In genomic region chr2:25167481-25167880, GRCm38 (mm10) we compare ENCODE assay signal across 9 mouse cellular contexts. TPM values are rescaled to one million over a fixed set of nuclear protein-coding genes. Genes with fewer than 3 reads are reported as not detected.
DNase-seq lines count a peak whose midpoint lies in the region; ATAC-seq and TF ChIP-seq lines count a peak whose summit lies in the region.
"Had no signal": no experiment of that assay in that cellular context is flagged by ENCODE, and none has a peak within 500 bp of the region (broad histone marks: within the 10 kb centered on the region; RNA-seq: fewer than 3 reads in every experiment).

No protein-coding gene starts in this region.

- H3K27ac ChIP-seq in layer of hippocampus, adult 2 months, result peak overlapping the region; percentile 83
- H3K27ac ChIP-seq in embryonic facial prominence, embryonic 11.5 days (replicated peaks; ENCODE audit: low read depth, low read length), result peak overlapping the region; percentile 17
- peak overlapping the region; percentile 76 for H3K27ac ChIP-seq in hindbrain, embryonic 16.5 days (ENCODE audit: low read depth, low read length)
- H3K27ac ChIP-seq in midbrain, embryonic 16.5 days (ENCODE audit: low read length), result peak overlapping the region; percentile 71

- 29% methylated on average over 4 of the region's 4 CpGs for WGBS in embryonic facial prominence, embryonic 11.5 days
- 11% methylated on average over 4 of the region's 4 CpGs for WGBS in hindbrain, embryonic 16.5 days
- 9% methylated on average over 4 of the region's 4 CpGs for WGBS in midbrain, embryonic 16.5 days

- peak; percentile 6; the same call in 1 of the 2 replicates for ATAC-seq in embryonic facial prominence, embryonic 11.5 days (replicated peaks; ENCODE audit: insufficient number of reproducible peaks, low FRiP score, low TSS enrichment, low read depth)
- peak; percentile 41; the same call in 1 of the 2 replicates for ATAC-seq in hindbrain, embryonic 16.5 days
- peak; percentile 52 for ATAC-seq in midbrain, embryonic 16.5 days

- H3K36me3 ChIP-seq in embryonic facial prominence, embryonic 11.5 days (replicated peaks; ENCODE audit: control insufficient read depth, insufficient read depth, low read depth, low read length), result no peaks in the 10 kb centered on the region
- no peaks in the 10 kb centered on the region for H3K36me3 ChIP-seq in hindbrain, embryonic 16.5 days (ENCODE audit: control insufficient read depth, insufficient read depth, low read length)
- no peaks in the 10 kb centered on the region for H3K36me3 ChIP-seq in midbrain, embryonic 16.5 days (ENCODE audit: control insufficient read depth, insufficient read depth, low read length)

- H3K4me3 ChIP-seq in layer of hippocampus, adult 2 months, result peak overlapping the region; percentile 55
- peak overlapping the region; percentile 41 for H3K4me3 ChIP-seq in embryonic facial prominence, embryonic 11.5 days (ENCODE audit: low read depth, low read length)
- H3K4me3 ChIP-seq in hindbrain, embryonic 16.5 days (ENCODE audit: low read length), result peak overlapping the region; percentile 58
- H3K4me3 ChIP-seq in midbrain, embryonic 16.5 days (ENCODE audit: low read depth, low read length), result peak overlapping the region; percentile 62

- H3K4me1 ChIP-seq in embryonic facial prominence, embryonic 11.5 days (ENCODE audit: control insufficient read depth, insufficient read depth, low read length), result peaks cover 2% of the 10 kb centered on the region; the same call in 1 of the 2 replicates
- H3K4me1 ChIP-seq in hindbrain, embryonic 16.5 days (ENCODE audit: control insufficient read depth, insufficient read depth, low read depth, low read length), result peaks cover 19% of the 10 kb centered on the region
- H3K4me1 ChIP-seq in midbrain, embryonic 16.5 days (ENCODE audit: control insufficient read depth, insufficient read depth, low read length), result peaks cover 10% of the 10 kb centered on the region; the same call in 1 of the 2 replicates

- no peaks in the 10 kb centered on the region for H3K27me3 ChIP-seq in embryonic facial prominence, embryonic 11.5 days (ENCODE audit: control insufficient read depth, insufficient read depth, low read length)
- H3K27me3 ChIP-seq in hindbrain, embryonic 16.5 days (replicated peaks; ENCODE audit: control insufficient read depth, insufficient read depth, low read length), result no peaks in the 10 kb centered on the region
- H3K27me3 ChIP-seq in midbrain, embryonic 16.5 days (ENCODE audit: control insufficient read depth, insufficient read depth, low read depth, low read length), result no peaks in the 10 kb centered on the region

- peak overlapping the region; percentile 88 for H3K4me2 ChIP-seq in embryonic facial prominence, embryonic 11.5 days (ENCODE audit: low read depth, low read length)
- H3K4me2 ChIP-seq in hindbrain, embryonic 16.5 days (ENCODE audit: low read length), result peak overlapping the region; percentile 90
- H3K4me2 ChIP-seq in midbrain, embryonic 16.5 days (ENCODE audit: low read length), result peak overlapping the region; percentile 94

- H3K9ac ChIP-seq in embryonic facial prominence, embryonic 11.5 days (replicated peaks; ENCODE audit: low read length), result peak overlapping the region; percentile 61
- peak overlapping the region; percentile 77 for H3K9ac ChIP-seq in hindbrain, embryonic 16.5 days (ENCODE audit: low read depth, low read length)
- H3K9ac ChIP-seq in midbrain, embryonic 16.5 days (ENCODE audit: low read depth, low read length), result peak overlapping the region; percentile 77

- no peak for TF ChIP-seq CTCF in layer of hippocampus, adult 2 months (conservative IDR thresholded peaks at IDR 0.05)

- no peaks in the 10 kb centered on the region for H3K9me3 ChIP-seq in embryonic facial prominence, embryonic 11.5 days (replicated peaks; ENCODE audit: control insufficient read depth, low read length)
- H3K9me3 ChIP-seq in hindbrain, embryonic 16.5 days (ENCODE audit: control insufficient read depth, low read length), result no peaks in the 10 kb centered on the region
- H3K9me3 ChIP-seq in midbrain, embryonic 16.5 days (replicated peaks; ENCODE audit: control insufficient read depth, low read length, poor library complexity, severe bottlenecking), result no peaks in the 10 kb centered on the region

- no peak for DNase-seq in layer of hippocampus, adult 2 months (ENCODE audit: low spot score in 2 of 2)
- no peak for DNase-seq in layer of hippocampus, postnatal 36 days
- no peak for DNase-seq in embryonic facial prominence, embryonic 11.5 days (ENCODE audit: low spot score)
- no peak for DNase-seq in spleen, adult 12 weeks (ENCODE audit: low spot score)
- no peak for DNase-seq in lung, postnatal 14 days
- DNase-seq in adrenal gland, adult 8-10 months, result no peak

RNA-seq across cellular contexts. Expression of gene Nrarp, which starts 13.1 kb away (rescaled TPM):
- total RNA-seq in layer of hippocampus, adult 2 months (2021), result 10 to 100 TPM; 21.3 to 21.9 TPM
- 10 to 100 TPM; 21.3 to 21.5 TPM for total RNA-seq in layer of hippocampus, postnatal 36 days (2021)
- polyA plus RNA-seq in embryonic facial prominence, embryonic 11.5 days (2014; fragmentation: Nextera tagmentation; extraction: Ambion mirVana), result 16.8 and 17.0 TPM in 2 replicates
- polyA plus RNA-seq in hindbrain, embryonic 16.5 days (2015; fragmentation: Nextera tagmentation; extraction: Ambion mirVana), result 13.6 and 16.3 TPM in 2 replicates
- 13.1 and 15.0 TPM in 2 replicates for polyA plus RNA-seq in midbrain, embryonic 16.5 days (2015; fragmentation: Nextera tagmentation; extraction: Ambion mirVana)
- 1 to 10 TPM; 2.4 to 3.5 (median 2.7) TPM for total RNA-seq in adrenal gland, adult 8-10 months (2022)

RNA-seq across cellular contexts. Expression of gene Tor4a, which starts 29.2 kb away (rescaled TPM):
- 1 to 10 TPM; 2.2 to 3.0 TPM for total RNA-seq in layer of hippocampus, adult 2 months (2021)
- total RNA-seq in layer of hippocampus, postnatal 36 days (2021), result 1 to 10 TPM; 1.3 to 1.8 TPM
- polyA plus RNA-seq in embryonic facial prominence, embryonic 11.5 days (2014; fragmentation: Nextera tagmentation; extraction: Ambion mirVana), result 1.9 and 2.6 TPM in 2 replicates
- polyA plus RNA-seq in hindbrain, embryonic 16.5 days (2015; fragmentation: Nextera tagmentation; extraction: Ambion mirVana), result 2.1 and 2.3 TPM in 2 replicates
- 1.2 and 1.4 TPM in 2 replicates for polyA plus RNA-seq in midbrain, embryonic 16.5 days (2015; fragmentation: Nextera tagmentation; extraction: Ambion mirVana)
- total RNA-seq in adrenal gland, adult 8-10 months (2022), result 10 to 100 TPM; 27.4 to 35.0 (median 31.7) TPM

RNA-seq across cellular contexts. Expression of gene Nelfb, which starts 43.8 kb away (rescaled TPM):
- 10 to 100 TPM; 57.0 to 58.5 TPM for total RNA-seq in layer of hippocampus, adult 2 months (2021)
- total RNA-seq in layer of hippocampus, postnatal 36 days (2021), result 10 to 100 TPM; 55.1 to 58.1 TPM
- polyA plus RNA-seq in embryonic facial prominence, embryonic 11.5 days (2014; fragmentation: Nextera tagmentation; extraction: Ambion mirVana), result 90.5 and 92.2 TPM in 2 replicates
- 105 and 112 TPM in 2 replicates for polyA plus RNA-seq in hindbrain, embryonic 16.5 days (2015; fragmentation: Nextera tagmentation; extraction: Ambion mirVana)
- 116 and 117 TPM in 2 replicates for polyA plus RNA-seq in midbrain, embryonic 16.5 days (2015; fragmentation: Nextera tagmentation; extraction: Ambion mirVana)
- total RNA-seq in adrenal gland, adult 8-10 months (2022), result 10 to 100 TPM; 59.6 to 74.9 (median 68.6) TPM

RNA-seq across cellular contexts. Expression of gene Stpg3, which starts 47.0 kb away (rescaled TPM):
- under 1 TPM in 1 of 2 experiments, not detected in 1; 0.33 TPM for total RNA-seq in layer of hippocampus, adult 2 months (2021)
- total RNA-seq in layer of hippocampus, postnatal 36 days (2021), result not detected
- not detected in 2 replicates for polyA plus RNA-seq in embryonic facial prominence, embryonic 11.5 days (2014; fragmentation: Nextera tagmentation; extraction: Ambion mirVana)
- polyA plus RNA-seq in hindbrain, embryonic 16.5 days (2015; fragmentation: Nextera tagmentation; extraction: Ambion mirVana), result not detected in 2 replicates
- not detected in 2 replicates for polyA plus RNA-seq in midbrain, embryonic 16.5 days (2015; fragmentation: Nextera tagmentation; extraction: Ambion mirVana)
- not detected for total RNA-seq in adrenal gland, adult 8-10 months (2022)
- total RNA-seq: hematopoietic stem cell, adult 5-6 weeks had no signal

RNA-seq across cellular contexts. Expression of gene Fam166a, which starts 51.1 kb away (rescaled TPM):
- not detected for total RNA-seq in layer of hippocampus, adult 2 months (2021)
- total RNA-seq in layer of hippocampus, postnatal 36 days (2021), result not detected
- 1.4 TPM in 1 of 2 replicates, not detected in the other for polyA plus RNA-seq in embryonic facial prominence, embryonic 11.5 days (2014; fragmentation: Nextera tagmentation; extraction: Ambion mirVana)
- polyA plus RNA-seq in hindbrain, embryonic 16.5 days (2015; fragmentation: Nextera tagmentation; extraction: Ambion mirVana), result 0.39 and 1.0 TPM in 2 replicates
- polyA plus RNA-seq in midbrain, embryonic 16.5 days (2015; fragmentation: Nextera tagmentation; extraction: Ambion mirVana), result 0.43 TPM in 1 of 2 replicates, not detected in the other
- total RNA-seq in adrenal gland, adult 8-10 months (2022), result under 1 TPM in 1 of 4 experiments, not detected in 3; 0.27 TPM
- total RNA-seq: hematopoietic stem cell, adult 5-6 weeks had no signal

Comparison
In these comparisons a context has a peak if more than half of its experiments do, and no peak if none do; other contexts are left out.
1. H3K27ac ChIP-seq: peak in every context shown above with its lines; median percentile 83 in layer of hippocampus, adult 2 months; 76 in hindbrain, embryonic 16.5 days; 71 in midbrain, embryonic 16.5 days; 17 in embryonic facial prominence, embryonic 11.5 days.
2. RNA of gene Nrarp, which starts 13.1 kb away (total RNA-seq): 21.3 to 21.9 TPM in layer of hippocampus, adult 2 months and 21.3 to 21.5 TPM in layer of hippocampus, postnatal 36 days; 2.4 to 3.5 TPM in adrenal gland, adult 8-10 months; every median in the first group is over 4 times any median in the second.
3. RNA of gene Tor4a, which starts 29.2 kb away (total RNA-seq): 27.4 to 35.0 TPM in adrenal gland, adult 8-10 months; 2.2 to 3.0 TPM in layer of hippocampus, adult 2 months and 1.3 to 1.8 TPM in layer of hippocampus, postnatal 36 days; every median in the first group is over 4 times any median in the second.
4. Peak in every context shown above with its lines, with median percentiles within 50 percentile points of each other: H3K4me3 ChIP-seq, ATAC-seq, H3K4me2 ChIP-seq and H3K9ac ChIP-seq.